Mouse (Mus musculus) MEL (cell line): ENCODE results near the gene Ddx49. TPM values are rescaled to one million over a fixed set of nuclear protein-coding genes. Genes with fewer than 3 reads are reported as not detected.
A peak's percentile ranks its signal among the peaks of the same experiment; 100 is the strongest.

ENCODE experiments used
- DNase-seq: peaks from one replicate; pipeline ENCODE4 v3.0.0; 2011; ENCODE audit warnings: low read depth, low spot score
- H3K27ac ChIP-seq: 2 replicates; pipeline ENCODE4 v1.5.1; 2012; ENCODE audit warnings: low read depth, mild to moderate bottlenecking, control low read depth, low read length, moderate library complexity; ENCODE audit not compliant: control insufficient read depth
- H3K27me3 ChIP-seq, 2 experiments: fragments of 150-350 bp in 1 of 2; sonication (generic) in 1 of 2; 2 replicates each; pipeline ENCODE4 v1.6.1; 2012; ENCODE audit warnings: low read length in 2 of 2, mild to moderate bottlenecking in 2 of 2, improper control_type of control experiment in 1 of 2, moderate library complexity in 1 of 2; ENCODE audit not compliant: insufficient read depth in 2 of 2, control insufficient read depth in 1 of 2
- H3K36me3 ChIP-seq, 2 experiments: 2 replicates each; pipeline ENCODE4 v1.6.1; 2012 to 2014; ENCODE audit warnings: low read length in 2 of 2, improper control_type of control experiment in 1 of 2, inconsistent platforms in 1 of 2, mild to moderate bottlenecking in 1 of 2; ENCODE audit not compliant: insufficient read depth in 2 of 2, control insufficient read depth in 1 of 2
- H3K4me1 ChIP-seq, 2 experiments: fragments of 150-350 bp in 1 of 2; sonication (generic) in 1 of 2; 2 replicates each; pipeline ENCODE4 v1.6.1; 2012; ENCODE audit warnings: low read length in 2 of 2, improper control_type of control experiment in 1 of 2, mild to moderate bottlenecking in 1 of 2; ENCODE audit not compliant: insufficient read depth in 2 of 2, control insufficient read depth in 1 of 2
- H3K4me3 ChIP-seq, 2 experiments: fragments of 150-350 bp in 1 of 2; sonication (generic) in 1 of 2; 2 replicates each; pipeline ENCODE4 v1.5.1; 2012; ENCODE audit warnings: low read depth in 2 of 2, low read length in 2 of 2, mild to moderate bottlenecking in 2 of 2, moderate library complexity in 2 of 2, control low read depth in 1 of 2, improper control_type of control experiment in 1 of 2; ENCODE audit not compliant: control insufficient read depth in 1 of 2, insufficient read depth in 1 of 2
- H3K79me2 ChIP-seq: 2 replicates; pipeline ENCODE4 v1.6.1; 2012; ENCODE audit warnings: mild to moderate bottlenecking, low read length, moderate library complexity; ENCODE audit not compliant: control insufficient read depth, poor library complexity, insufficient read depth
- H3K9ac ChIP-seq: 2 replicates; pipeline ENCODE4 v1.6.1; 2012; ENCODE audit warnings: low read depth, mild to moderate bottlenecking, control low read depth, low read length, moderate library complexity; ENCODE audit not compliant: control insufficient read depth, poor library complexity, severe bottlenecking
- H3K9me3 ChIP-seq: fragments of 150-350 bp; sonication (generic); replicated peaks from 2 replicates; pipeline ENCODE4 v1.6.1; 2012; ENCODE audit warnings: mild to moderate bottlenecking, low read length, improper control_type of control experiment, moderate library complexity; ENCODE audit not compliant: insufficient read depth
- BHLHE40 ChIP-seq: IDR thresholded peaks from 2 replicates; pipeline ENCODE4 v1.6.1; 2012; ENCODE audit warnings: low read depth, mild to moderate bottlenecking, inconsistent platforms, low read length, improper control_type of control experiment, borderline replicate concordance
- E2F4 ChIP-seq: IDR thresholded peaks from 2 replicates; pipeline ENCODE4 v1.6.1; 2011; ENCODE audit warnings: low read depth, low read length, improper control_type of control experiment, borderline replicate concordance
- ELF1 ChIP-seq: IDR thresholded peaks from 2 replicates; pipeline ENCODE4 v1.6.1; 2014; ENCODE audit warnings: low read depth, mild to moderate bottlenecking, inconsistent platforms, low read length, improper control_type of control experiment, moderate library complexity
- GATA1 ChIP-seq: IDR thresholded peaks from 2 replicates; pipeline ENCODE4 v1.6.1; 2011; ENCODE audit warnings: low read depth, low read length, improper control_type of control experiment
- MAX ChIP-seq: IDR thresholded peaks from 2 replicates; pipeline ENCODE4 v1.6.1; 2011; ENCODE audit warnings: low read length, improper control_type of control experiment
- MXI1 ChIP-seq: IDR thresholded peaks from 2 replicates; pipeline ENCODE4 v1.6.1; 2011; ENCODE audit warnings: mild to moderate bottlenecking, low read depth, low read length, improper control_type of control experiment
- MYB ChIP-seq: IDR thresholded peaks from 2 replicates; pipeline ENCODE4 v1.6.1; 2011; ENCODE audit warnings: mild to moderate bottlenecking, low read depth, low read length, improper control_type of control experiment
- POLR2A ChIP-seq, 2 experiments: IDR thresholded peaks; 2 replicates each; pipeline ENCODE4 v1.6.1; 2011 to 2012; ENCODE audit warnings: low read length in 2 of 2, mild to moderate bottlenecking in 2 of 2, control low read depth in 1 of 2, improper control_type of control experiment in 1 of 2, low read depth in 1 of 2, moderate library complexity in 1 of 2; ENCODE audit not compliant: control insufficient read depth in 1 of 2, insufficient read depth in 1 of 2, poor library complexity in 1 of 2
- TBP ChIP-seq: IDR thresholded peaks from 2 replicates; pipeline ENCODE4 v1.8.0; 2011; ENCODE audit warnings: low read depth, low read length, improper control_type of control experiment
- polyA plus RNA-seq, 2 experiments: library from polyadenylated mRNA; stranded (reverse) in 1 of 2; unstranded in 1 of 2; fragments of >175 nt in 1 of 2; fragments of >200 nt in 1 of 2; gene quantifications; 2 replicates each; pipeline versions ENCODE4 v1.2.1 to v1.2.4; 2012; ENCODE audit warnings: low replicate concordance in 2 of 2, low read depth in 1 of 2; ENCODE audit not compliant: insufficient read length in 2 of 2, insufficient read depth in 1 of 2, missing spikeins in 1 of 2
- total RNA-seq: library from RNA; depleted of rRNA; stranded (reverse); fragments of 300-350 nt; gene quantifications from 2 replicates; pipeline ENCODE4 v1.2.3, GENCODE M21; 2012

Ddx49 gene
- total and polyA plus RNA-seq, 3 experiments: 102 to 116 TPM; not detected in 1

GRCm38 (mm10) chr8:70302901-70303300 lies 612 bp upstream of the Ddx49 start:
- DNase-seq: no peak
- peaks cover 4 to 12% of the 10 kb centered on the region in 2 experiments for H3K4me1 ChIP-seq
- H3K27ac ChIP-seq: peak overlapping the region; percentile 82
- no peak for TF ChIP-seq BHLHE40
- TF ChIP-seq MAX: 0 out of 2 replicates have a peak, but pooled peaks have one; percentile 2
- TF ChIP-seq, all 39 proteins: peak for 1
- Histone ChIP-seq H3K36me3 (peaks cover 2 to 6% of the 10 kb centered on the region in 2 experiments), H3K9me3 (no peaks in the 10 kb centered on the region), H3K4me3 (peak overlapping the region; percentile 60 to 91), H3K9ac (peak overlapping the region; percentile 93), H3K27me3 (no peaks in the 10 kb centered on the region), H3K79me2 (peaks cover 34% of the 10 kb centered on the region)

- Histone ChIP-seq H3K9ac (no peak overlapping the region), H3K4me3 (no peak overlapping the region; a peak in 1 of 4 replicates), H3K79me2 (peaks cover 34% of the 10 kb centered on the region)
- TF ChIP-seq POLR2A (IDR thresholded peaks at IDR 0.05; ENCODE audit: control insufficient read depth in 1 of 2, insufficient read depth in 1 of 2, low read depth in 1 of 2, low read length in 2 of 2, poor library complexity in 1 of 2) (no peak), E2F4 (no peak), ELF1 (peak; percentile 56; the same call in 1 of the 2 replicates), BHLHE40 (no peak), MXI1 (0 out of 2 replicates have a peak, but pooled peaks have one; percentile 36), MYB (no peak)
- TF ChIP-seq, all 39 proteins: peak for 2
- no peaks in the 10 kb centered on the region for H3K27me3 ChIP-seq
- H3K36me3 ChIP-seq: peaks cover 3 to 6% of the 10 kb centered on the region in 2 experiments
- peaks cover 4 to 12% of the 10 kb centered on the region in 2 experiments for H3K4me1 ChIP-seq
- H3K9me3 ChIP-seq: no peaks in the 10 kb centered on the region
- peak; percentile 66 for DNase-seq
- H3K27ac ChIP-seq: no peak overlapping the region
Observed at GRCm38 (mm10) chr8:70300881-70301280, 1.4 kb downstream of the Ddx49 start.

GRCm38 (mm10) chr8:70293988-70294405 lies 8.3 kb downstream of the Ddx49 start:
- no peaks in the 10 kb centered on the region for H3K27me3 ChIP-seq
- H3K9ac ChIP-seq: no peak overlapping the region
- H3K36me3 ChIP-seq: peaks cover 0 to 3% of the 10 kb centered on the region in 2 experiments; a peak in 2 of 4 replicates
- no peaks in the 10 kb centered on the region for H3K4me1 ChIP-seq
- no peak for DNase-seq
- no peaks in the 10 kb centered on the region for H3K79me2 ChIP-seq
- TF ChIP-seq BHLHE40 (no peak), GATA1 (no peak), TBP (no peak)
- no peaks in the 10 kb centered on the region for H3K9me3 ChIP-seq
- H3K4me3 ChIP-seq: no peak overlapping the region
- H3K27ac ChIP-seq: no peak overlapping the region
